Mouse (Mus musculus) mouse embryonic stem cell (cell line): Measurements from ENCODE around the gene Ap2s1.

Experiments used
- in situ Hi-C, 2 experiments: fragments of 300-500 bp; cut with MboI; formaldehyde crosslinking; loops; 1 replicate in 1 of 2; 3 replicates in 1 of 2; pipeline ENCODE4 v1.14.3; 2019 to 2020; ENCODE audit warnings: low sequenced_read_pairs in 2 of 2, low pct_unique_long_range_greater_than_20kb in 1 of 2, mixed read lengths in 1 of 2; ENCODE audit not compliant: unreplicated experiment in 1 of 2

The Ap2s1 gene

GRCm38 (mm10) chr7:16783224-16783688, 45.0 kb downstream of the Ap2s1 start:
- in situ Hi-C loops, result loop anchor here in 1 of 2 experiments (5.0 kb wide), 1 partner anchor 36 kb away; no protein-coding TSS in a partner anchor

GRCm38 (mm10) chr7:16783758-16784415, 45.7 kb downstream of the Ap2s1 start:
- in situ Hi-C loops, result loop anchor here in 1 of 2 experiments (5.0 kb wide), 1 partner anchor 37 kb away; no protein-coding TSS in a partner anchor

- in situ Hi-C loops, result loop anchor here in 1 of 2 experiments (5.0 kb wide), 1 partner anchor 37 kb away; no protein-coding TSS in a partner anchor
These were observed 46.3 kb downstream of the Ap2s1 start for GRCm38 (mm10) chr7:16784498-16784976.

GRCm38 (mm10) chr7:16785541-16786083, 47.4 kb downstream of the Ap2s1 start:
- in situ Hi-C loops, result no loop called here

GRCm38 (mm10) chr7:16792316-16792715, 54.1 kb downstream of the Ap2s1 start:
- in situ Hi-C loops, result no loop called here

GRCm38 (mm10) chr7:16793010-16793725, 55.0 kb downstream of the Ap2s1 start:
- in situ Hi-C loops, result no loop called here

GRCm38 (mm10) chr7:16794886-16795285, 56.7 kb downstream of the Ap2s1 start:
- in situ Hi-C loops, result loop anchor here in 1 of 2 experiments (5.0 kb wide), 1 partner anchor 53 kb away; no protein-coding TSS in a partner anchor
